Mouse (Mus musculus): ENCODE data around the gene Mical1. TPM values are rescaled to one million over a fixed set of nuclear protein-coding genes. Genes with fewer than 3 reads are reported as not detected.

Mical1 gene
- 78.0 and 164 TPM in 2 replicates for polyA plus RNA-seq (2012; rRNA removed)

- peak within 1 kb of the TSS; percentile 97 for H3K27ac ChIP-seq (ENCODE audit: insufficient read depth, low read depth, low read length)
- peak within 1 kb of the TSS; percentile 71 for H3K4me3 ChIP-seq (ENCODE audit: low read depth, low read length)
- WGBS = 1% methylated on average over 35 of the region's 35 CpGs
- H3K27me3 ChIP-seq (ENCODE audit: control insufficient read depth, insufficient read depth, low read length) = no peaks in the 10 kb centered on the region
- H3K4me1 ChIP-seq (ENCODE audit: control insufficient read depth, insufficient read depth, insufficient read length, low read length) = peaks cover 34% of the 10 kb centered on the region
- H3K36me3 ChIP-seq (ENCODE audit: control insufficient read depth, insufficient read depth, low read length) = peaks cover 27% of the 10 kb centered on the region
- TF ChIP-seq CTCF (IDR thresholded peaks at IDR 0.05; ENCODE audit: extremely low read depth, insufficient read length, insufficient replicate concordance, low read depth, low read length) (no peak), POLR2A (IDR thresholded peaks at IDR 0.05; ENCODE audit: low read depth, low read length) (peak; percentile 71)
These were observed at the start of gene Mical1 for GRCm38 (mm10) chr10:41476171-41477017. Mical1 (plus strand) TSS chr10:41476314.

DNA sequence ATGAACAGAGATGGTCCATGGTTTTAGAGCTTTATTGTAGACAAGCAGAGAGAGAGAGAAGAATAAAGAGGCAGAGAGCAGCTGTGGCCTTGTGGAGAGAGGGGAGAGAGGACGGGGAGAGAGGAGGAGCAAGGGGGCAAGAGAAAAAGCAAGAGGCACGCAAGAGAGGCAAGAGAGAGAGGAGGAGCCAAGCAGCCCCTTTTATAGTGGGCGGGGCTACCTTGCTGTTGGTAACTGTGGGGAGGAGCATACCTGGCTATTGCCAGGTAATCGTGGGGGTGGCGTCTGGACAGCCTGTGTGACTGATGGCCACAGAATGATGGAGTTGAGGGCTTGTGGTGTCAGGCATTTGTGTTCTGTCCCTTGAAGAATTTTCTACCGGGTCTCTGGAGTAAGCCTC lies 49.7 kb upstream of the Mical1 start:
- no peaks in the 10 kb centered on the region; the same call in 1 of the 2 replicates for H3K27me3 ChIP-seq (ENCODE audit: control insufficient read depth, insufficient read depth, low read length)
- no peaks in the 10 kb centered on the region for H3K36me3 ChIP-seq (ENCODE audit: control insufficient read depth, insufficient read depth, low read length)
- 40% methylated on average over 6 of the region's 6 CpGs for WGBS
- no peak overlapping the region for H3K4me3 ChIP-seq (ENCODE audit: low read depth, low read length)
- TF ChIP-seq POLR2A (IDR thresholded peaks at IDR 0.05; ENCODE audit: low read depth, low read length) (no peak), CTCF (IDR thresholded peaks at IDR 0.05; ENCODE audit: extremely low read depth, insufficient read length, insufficient replicate concordance, low read depth, low read length) (no peak)
- H3K27ac ChIP-seq (ENCODE audit: insufficient read depth, low read depth, low read length) = no peak overlapping the region
- no peaks in the 10 kb centered on the region for H3K4me1 ChIP-seq (ENCODE audit: control insufficient read depth, insufficient read depth, insufficient read length, low read length)

DNA sequence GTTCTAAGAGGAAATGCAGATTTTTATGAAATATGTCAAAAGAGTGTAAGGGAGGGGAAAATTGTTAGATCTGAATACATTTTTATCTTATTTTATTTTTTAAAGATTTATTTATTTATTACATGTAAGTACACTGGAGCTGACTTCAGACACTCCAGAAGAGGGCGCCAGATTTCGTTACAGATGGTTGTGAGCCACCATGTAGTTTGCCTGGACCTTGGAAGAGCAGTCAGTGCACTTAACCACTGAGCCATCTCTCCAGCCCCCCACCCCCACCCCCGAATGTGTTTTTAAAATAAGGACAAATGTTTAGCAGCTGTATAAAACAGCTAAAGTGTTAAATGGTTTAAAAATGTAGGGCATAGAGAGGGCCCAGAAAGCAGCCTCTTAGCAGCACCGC lies 41.5 kb upstream of the Mical1 start:
- Histone ChIP-seq H3K36me3 (ENCODE audit: control insufficient read depth, insufficient read depth, low read length) (no peaks in the 10 kb centered on the region), H3K27ac (ENCODE audit: insufficient read depth, low read depth, low read length) (no peak overlapping the region), H3K27me3 (ENCODE audit: control insufficient read depth, insufficient read depth, low read length) (no peaks in the 10 kb centered on the region), H3K4me1 (ENCODE audit: control insufficient read depth, insufficient read depth, insufficient read length, low read length) (peaks cover 4% of the 10 kb centered on the region; the same call in 1 of the 2 replicates), H3K4me3 (ENCODE audit: low read depth, low read length) (no peak overlapping the region)
- no peak for TF ChIP-seq CTCF (IDR thresholded peaks at IDR 0.05; ENCODE audit: extremely low read depth, insufficient read length, insufficient replicate concordance, low read depth, low read length)
- TF ChIP-seq POLR2A (IDR thresholded peaks at IDR 0.05; ENCODE audit: low read depth, low read length) = no peak
- 29% methylated on average over 4 of the region's 4 CpGs for WGBS

DNA sequence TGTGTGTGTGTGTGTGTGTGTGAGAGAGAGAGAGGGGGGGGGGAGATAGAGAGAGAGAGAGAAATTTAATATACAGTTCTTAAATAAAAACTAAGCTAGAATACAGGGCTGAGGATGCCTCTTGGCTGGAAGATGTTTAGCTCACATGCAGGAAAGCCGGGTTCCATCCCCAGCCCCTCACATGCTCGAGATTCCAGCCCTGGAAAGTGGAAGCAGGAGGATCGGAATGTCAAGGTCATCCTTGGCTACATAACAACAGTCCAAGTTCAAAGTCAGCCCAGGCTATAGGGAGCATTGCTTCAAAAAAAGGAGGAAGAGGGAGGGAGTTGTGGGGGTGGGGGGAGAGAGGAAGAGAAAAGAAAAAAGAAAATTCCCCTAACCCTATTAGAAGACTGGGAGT lies 41.0 kb upstream of the Mical1 start:
- H3K36me3 ChIP-seq (ENCODE audit: control insufficient read depth, insufficient read depth, low read length) = no peaks in the 10 kb centered on the region
- no peak overlapping the region for H3K4me3 ChIP-seq (ENCODE audit: low read depth, low read length)
- 32% methylated on average over 3 of the region's 3 CpGs for WGBS
- TF ChIP-seq CTCF (IDR thresholded peaks at IDR 0.05; ENCODE audit: extremely low read depth, insufficient read length, insufficient replicate concordance, low read depth, low read length) (no peak), POLR2A (IDR thresholded peaks at IDR 0.05; ENCODE audit: low read depth, low read length) (no peak)
- H3K27me3 ChIP-seq (ENCODE audit: control insufficient read depth, insufficient read depth, low read length) = no peaks in the 10 kb centered on the region
- H3K27ac ChIP-seq (ENCODE audit: insufficient read depth, low read depth, low read length) = no peak overlapping the region
- H3K4me1 ChIP-seq (ENCODE audit: control insufficient read depth, insufficient read depth, insufficient read length, low read length) = peaks cover 4% of the 10 kb centered on the region; the same call in 1 of the 2 replicates

DNA sequence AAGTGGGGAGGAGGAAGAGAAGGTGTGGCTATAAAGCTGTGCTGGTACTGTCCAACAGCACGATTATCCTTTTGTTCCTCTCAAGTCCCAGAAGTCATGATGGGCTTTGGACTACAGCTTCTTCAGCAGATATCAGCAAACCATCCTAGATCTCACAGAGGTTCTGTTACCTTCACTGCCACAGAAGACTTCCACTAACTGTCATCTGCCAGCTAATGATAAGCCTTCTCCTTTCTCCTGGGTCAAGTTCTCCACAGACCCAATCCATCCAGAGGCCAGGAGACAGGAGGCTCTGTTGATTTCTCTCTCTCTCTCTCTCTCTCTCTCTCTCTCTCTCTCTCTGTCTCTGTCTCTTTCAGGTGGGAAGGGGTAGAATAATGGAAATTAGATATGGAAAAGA lies 27.9 kb upstream of the Mical1 start:
- no peak overlapping the region for H3K27ac ChIP-seq (ENCODE audit: insufficient read depth, low read depth, low read length)
- 59% methylated on average over 1 of the region's 1 CpGs for whole genome bisulfite sequencing
- no peak overlapping the region for H3K4me3 ChIP-seq (ENCODE audit: low read depth, low read length)
- TF ChIP-seq POLR2A (IDR thresholded peaks at IDR 0.05; ENCODE audit: low read depth, low read length) = no peak
- TF ChIP-seq CTCF (IDR thresholded peaks at IDR 0.05; ENCODE audit: extremely low read depth, insufficient read length, insufficient replicate concordance, low read depth, low read length) = no peak
- H3K36me3 ChIP-seq (ENCODE audit: control insufficient read depth, insufficient read depth, low read length) = peaks cover 4% of the 10 kb centered on the region; the same call in 1 of the 2 replicates
- peaks cover 8% of the 10 kb centered on the region; the same call in 1 of the 2 replicates for H3K4me1 ChIP-seq (ENCODE audit: control insufficient read depth, insufficient read depth, insufficient read length, low read length)
- no peaks in the 10 kb centered on the region for H3K27me3 ChIP-seq (ENCODE audit: control insufficient read depth, insufficient read depth, low read length)

- TF ChIP-seq CTCF (IDR thresholded peaks at IDR 0.05; ENCODE audit: extremely low read depth, insufficient read length, insufficient replicate concordance, low read depth, low read length) = no peak
- no peak for TF ChIP-seq POLR2A (IDR thresholded peaks at IDR 0.05; ENCODE audit: low read depth, low read length)
- Histone ChIP-seq H3K4me1 (ENCODE audit: control insufficient read depth, insufficient read depth, insufficient read length, low read length) (peaks cover 9% of the 10 kb centered on the region; the same call in 1 of the 2 replicates), H3K4me3 (ENCODE audit: low read depth, low read length) (peak overlapping the region; percentile 97), H3K27me3 (ENCODE audit: control insufficient read depth, insufficient read depth, low read length) (no peaks in the 10 kb centered on the region), H3K27ac (ENCODE audit: insufficient read depth, low read depth, low read length) (peak overlapping the region; percentile 84), H3K36me3 (ENCODE audit: control insufficient read depth, insufficient read depth, low read length) (peaks cover 10% of the 10 kb centered on the region)
- WGBS = 9% methylated on average over 14 of the region's 14 CpGs
These were observed 26.4 kb upstream of the Mical1 start for GRCm38 (mm10) chr10:41449684-41450083.

- Histone ChIP-seq H3K36me3 (ENCODE audit: control insufficient read depth, insufficient read depth, low read length) (peaks cover 11% of the 10 kb centered on the region), H3K4me1 (ENCODE audit: control insufficient read depth, insufficient read depth, insufficient read length, low read length) (peaks cover 9% of the 10 kb centered on the region; the same call in 1 of the 2 replicates), H3K4me3 (ENCODE audit: low read depth, low read length) (peak within 1 kb of the TSS; percentile 97), H3K27me3 (ENCODE audit: control insufficient read depth, insufficient read depth, low read length) (no peaks in the 10 kb centered on the region), H3K27ac (ENCODE audit: insufficient read depth, low read depth, low read length) (peak within 1 kb of the TSS; percentile 84)
- WGBS = under 1% methylated on average over 49 of the region's 49 CpGs
- TF ChIP-seq CTCF (IDR thresholded peaks at IDR 0.05; ENCODE audit: extremely low read depth, insufficient read length, insufficient replicate concordance, low read depth, low read length) (no peak), POLR2A (IDR thresholded peaks at IDR 0.05; ENCODE audit: low read depth, low read length) (peak; percentile 87)
These were observed 25.9 kb upstream of the Mical1 start, which contains the start of gene Zbtb24 for GRCm38 (mm10) chr10:41450137-41450670. Zbtb24 (plus strand) TSS chr10:41450383.
